ENCODE assay signal across 17 mouse cellular contexts in the genomic region with DNA sequence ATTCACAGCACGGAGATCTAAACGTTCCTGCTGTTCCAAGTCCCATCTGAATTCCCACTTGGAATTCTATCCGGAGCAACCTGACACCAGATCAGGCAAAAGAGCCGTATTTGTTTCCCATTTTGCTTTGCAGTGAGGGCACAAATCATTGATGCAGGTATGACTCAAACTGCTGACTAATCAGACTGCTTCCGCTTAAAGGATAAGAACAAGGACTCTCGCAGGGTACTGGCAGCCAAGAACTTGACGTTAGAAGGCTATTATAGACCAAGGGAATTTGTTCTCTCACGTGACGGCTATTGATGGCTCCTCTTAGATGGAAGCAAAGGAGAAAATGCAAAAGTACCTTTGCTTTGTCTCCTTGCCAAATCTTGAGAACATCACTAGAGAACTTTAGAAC.
"Had no signal": no experiment of that assay in that cellular context is flagged by ENCODE, and none has a peak within 500 bp of the region (broad histone marks: within the 10 kb centered on the region; RNA-seq: fewer than 3 reads in every experiment).

No protein-coding gene starts in this region.

- H3K4me3 ChIP-seq: limb, embryonic 12.5 days; liver, embryonic 13.5 days; lung, embryonic 15.5 days; megakaryocyte, embryonic 14.5 days; midbrain, embryonic 12.5 days; neural tube, embryonic 13.5 days had no signal

- DNase-seq: kidney, postnatal 36 days; liver; liver, embryonic 13.5 days; liver, postnatal 0 days; lung, postnatal 14 days; right cerebral cortex, postnatal 25 days; spleen, adult 18-20 months; thymus, adult 18-20 months; thymus, postnatal 14 days had no signal

- H3K9ac ChIP-seq: limb, embryonic 12.5 days; liver, embryonic 13.5 days; liver, postnatal 0 days; lung, embryonic 15.5 days; midbrain, embryonic 12.5 days; neural tube, embryonic 13.5 days had no signal

- H3K4me2 ChIP-seq: limb, embryonic 12.5 days; liver, embryonic 13.5 days; lung, embryonic 15.5 days; midbrain, embryonic 12.5 days; neural tube, embryonic 13.5 days had no signal

- H3K27me3 ChIP-seq: limb, embryonic 12.5 days; liver, embryonic 13.5 days; lung, embryonic 15.5 days; midbrain, embryonic 12.5 days; neural tube, embryonic 13.5 days had no signal

- H3K9me3 ChIP-seq: limb, embryonic 12.5 days; liver, embryonic 13.5 days; lung, embryonic 15.5 days; midbrain, embryonic 12.5 days; neural tube, embryonic 13.5 days had no signal

- H3K4me1 ChIP-seq: limb, embryonic 12.5 days; liver, embryonic 13.5 days; lung, embryonic 15.5 days; megakaryocyte, embryonic 14.5 days; midbrain, embryonic 12.5 days; neural tube, embryonic 13.5 days had no signal

- H3K27ac ChIP-seq: kidney, postnatal 0 days; limb, embryonic 12.5 days; liver, embryonic 13.5 days; lung, embryonic 15.5 days; macrophage; midbrain, embryonic 12.5 days; neural tube, embryonic 13.5 days had no signal

- ATAC-seq: liver, postnatal 0 days; midbrain, embryonic 16.5 days had no signal

- H3K36me3 ChIP-seq: limb, embryonic 12.5 days; liver, embryonic 13.5 days; lung, embryonic 15.5 days; midbrain, embryonic 12.5 days; neural tube, embryonic 13.5 days had no signal
